Mouse (Mus musculus) left cerebral cortex, postnatal 36 days (tissue): ENCODE results near the gene Tcf7l2. TPM values are rescaled to one million over a fixed set of nuclear protein-coding genes. Genes with fewer than 3 reads are reported as not detected.

Experiments used
- DNase-seq, 2 experiments: peaks; one replicate each; pipeline ENCODE4 v3.0.0; 2021 to 2022; ENCODE audit warnings: low spot score in 2 of 2, mixed read lengths in 1 of 2
- intact Hi-C: fragments of 180-260 bp; cut with DNase I; formaldehyde crosslinking; loops from one replicate; pipeline ENCODE4 v1.15.1; 2025
- total RNA-seq, 2 experiments: library from RNA; stranded (reverse); gene quantifications; 2 replicates each; pipeline ENCODE4 v1.2.3; 2021

The Tcf7l2 gene
- total RNA-seq, 2 experiments from 2014 or later: 8.5 to 10.6 TPM

- no peak for DNase-seq
Measured at GRCm38 (mm10) chr19:55787420-55787819, 45.8 kb downstream of the Tcf7l2 start.

GRCm38 (mm10) chr19:55788285-55788904 is 46.8 kb downstream of the Tcf7l2 start:
- DNase-seq: no peak
- intact Hi-C loops: no loop called here

More at GRCm38 (mm10) chr19:55787420-55787819, 45.8 kb downstream of the Tcf7l2 start:
- intact Hi-C loops: no loop called here

- DNase-seq: no peak
- intact Hi-C loops: no loop called here
Measured at GRCm38 (mm10) chr19:55788905-55789295, 47.3 kb downstream of the Tcf7l2 start.

GRCm38 (mm10) chr19:55789838-55790237 is 48.2 kb downstream of the Tcf7l2 start:
- no peak for DNase-seq
- intact Hi-C loops: no loop called here

GRCm38 (mm10) chr19:55791293-55791692 is 49.7 kb downstream of the Tcf7l2 start:
- intact Hi-C loops: no loop called here
- no peak for DNase-seq

- DNase-seq: no peak
- intact Hi-C loops: no loop called here
Measured at GRCm38 (mm10) chr19:55791886-55792285, 50.3 kb downstream of the Tcf7l2 start.

GRCm38 (mm10) chr19:55792571-55792970 is 51.0 kb downstream of the Tcf7l2 start:
- intact Hi-C loops: no loop called here

GRCm38 (mm10) chr19:55793029-55793428 is 51.4 kb downstream of the Tcf7l2 start:
- DNase-seq: no peak
- intact Hi-C loops: no loop called here

More at GRCm38 (mm10) chr19:55792571-55792970, 51.0 kb downstream of the Tcf7l2 start:
- DNase-seq: no peak

GRCm38 (mm10) chr19:55794194-55794945 is 52.8 kb downstream of the Tcf7l2 start:
- intact Hi-C loops: no loop called here

GRCm38 (mm10) chr19:55794946-55795340 is 53.3 kb downstream of the Tcf7l2 start:
- intact Hi-C loops: no loop called here
- DNase-seq: no peak

More at GRCm38 (mm10) chr19:55794194-55794945, 52.8 kb downstream of the Tcf7l2 start:
- no peak for DNase-seq

GRCm38 (mm10) chr19:55795349-55795748 is 53.7 kb downstream of the Tcf7l2 start:
- intact Hi-C loops: no loop called here
- DNase-seq: no peak

- DNase-seq: no peak
- intact Hi-C loops: no loop called here
Measured at GRCm38 (mm10) chr19:55797834-55798233, 56.2 kb downstream of the Tcf7l2 start.

- intact Hi-C loops: no loop called here
- DNase-seq: no peak
Measured at GRCm38 (mm10) chr19:55799411-55799810, 57.8 kb downstream of the Tcf7l2 start.

- intact Hi-C loops: no loop called here
- no peak for DNase-seq
Measured at GRCm38 (mm10) chr19:55800059-55800458, 58.4 kb downstream of the Tcf7l2 start.

- no peak for DNase-seq
- intact Hi-C loops: no loop called here
Measured at GRCm38 (mm10) chr19:55803121-55803520, 61.5 kb downstream of the Tcf7l2 start.

GRCm38 (mm10) chr19:55803797-55804196 is 62.2 kb downstream of the Tcf7l2 start:
- intact Hi-C loops: no loop called here

GRCm38 (mm10) chr19:55804795-55805194 is 63.2 kb downstream of the Tcf7l2 start:
- DNase-seq: no peak
- intact Hi-C loops: no loop called here

More at GRCm38 (mm10) chr19:55803797-55804196, 62.2 kb downstream of the Tcf7l2 start:
- no peak for DNase-seq

GRCm38 (mm10) chr19:55806434-55807193 is 65.0 kb downstream of the Tcf7l2 start:
- intact Hi-C loops: no loop called here
- DNase-seq: no peak

GRCm38 (mm10) chr19:55807194-55808053 is 65.8 kb downstream of the Tcf7l2 start:
- no peak for DNase-seq
- intact Hi-C loops: no loop called here
